Mouse (Mus musculus) B cell, adult 2 months (primary cell): ENCODE data around the gene Ugt1a10.

Experiments
- DNase-seq, 2 experiments: peaks; one replicate each; pipeline ENCODE4 v3.0.0; 2022

The Ugt1a10 gene

DNA sequence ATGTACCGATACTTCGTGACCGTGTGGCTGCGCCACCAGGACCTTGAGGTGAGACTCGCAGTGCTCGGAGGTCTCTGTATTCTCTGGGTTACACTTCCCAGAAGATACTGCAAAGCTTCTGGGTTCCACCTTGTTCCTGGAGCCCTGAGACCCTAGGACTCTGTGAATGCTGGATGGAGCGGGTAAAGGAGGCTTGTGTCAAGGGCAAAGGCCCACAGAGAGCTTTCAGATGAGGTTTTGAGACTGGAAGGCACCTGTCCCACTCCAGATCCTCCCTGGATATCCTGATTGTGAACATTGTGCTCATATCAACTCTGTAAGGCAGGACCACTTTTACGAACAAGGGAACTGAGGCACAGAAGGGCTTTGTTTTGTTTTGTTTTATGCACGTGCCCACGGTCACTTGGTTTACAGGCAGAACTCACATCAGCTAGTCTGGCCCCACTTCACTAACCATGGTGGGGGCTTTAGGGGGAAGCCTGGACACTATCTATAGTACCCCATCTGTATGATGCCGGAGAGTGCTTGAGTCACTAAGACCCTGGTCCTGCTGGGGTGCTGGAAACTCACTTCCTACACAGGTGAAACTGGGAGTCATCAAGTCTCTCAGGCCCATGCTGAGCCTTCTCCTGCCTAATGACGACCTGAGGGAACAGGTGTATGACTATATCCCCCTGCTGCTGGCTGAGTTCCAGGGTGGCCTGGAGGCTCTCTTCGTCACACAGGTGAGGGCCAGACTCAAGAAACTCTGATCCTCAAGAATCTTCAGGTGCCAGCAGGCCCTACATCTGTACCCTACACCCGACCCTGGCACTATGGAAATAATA, 178.4 kb downstream of the Ugt1a10 start:
- no peak for DNase-seq

DNA sequence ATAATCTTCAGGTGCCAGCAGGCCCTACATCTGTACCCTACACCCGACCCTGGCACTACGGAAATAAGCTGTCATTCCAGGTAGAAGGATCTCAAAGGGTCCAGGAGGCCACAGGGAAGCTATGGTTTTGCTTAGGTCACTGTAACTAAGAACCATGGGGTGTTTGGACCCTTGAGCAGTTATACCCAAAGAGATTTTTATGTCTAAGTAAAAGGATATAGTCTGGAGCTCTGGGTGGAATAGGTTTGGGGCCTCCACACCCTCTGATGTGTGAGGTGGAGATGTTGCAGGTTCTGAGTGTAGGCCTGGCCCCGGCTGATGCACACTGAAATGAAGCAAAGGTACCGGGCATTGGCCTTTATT, 179.0 kb downstream of the Ugt1a10 start:
- DNase-seq, result no peak

DNA sequence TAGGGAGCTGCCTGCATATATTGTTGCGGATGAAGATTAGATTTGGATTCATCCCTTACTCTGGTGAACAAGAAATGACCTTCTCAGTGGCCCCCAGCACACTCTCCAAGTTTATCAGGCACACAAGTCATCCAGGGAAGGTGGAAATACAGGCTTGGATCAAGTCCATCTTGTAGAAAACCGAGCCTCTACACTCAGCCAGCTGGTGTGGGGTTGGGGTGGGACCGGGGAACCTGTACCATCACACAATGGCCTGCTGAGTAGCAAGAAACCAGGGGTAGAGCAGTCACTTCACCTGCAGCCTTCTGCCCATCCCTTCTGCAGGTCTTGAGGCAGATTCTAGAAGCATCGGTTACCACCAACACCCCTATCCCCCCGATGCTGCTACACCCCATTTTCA, 179.5 kb downstream of the Ugt1a10 start:
- no peak for DNase-seq

DNA sequence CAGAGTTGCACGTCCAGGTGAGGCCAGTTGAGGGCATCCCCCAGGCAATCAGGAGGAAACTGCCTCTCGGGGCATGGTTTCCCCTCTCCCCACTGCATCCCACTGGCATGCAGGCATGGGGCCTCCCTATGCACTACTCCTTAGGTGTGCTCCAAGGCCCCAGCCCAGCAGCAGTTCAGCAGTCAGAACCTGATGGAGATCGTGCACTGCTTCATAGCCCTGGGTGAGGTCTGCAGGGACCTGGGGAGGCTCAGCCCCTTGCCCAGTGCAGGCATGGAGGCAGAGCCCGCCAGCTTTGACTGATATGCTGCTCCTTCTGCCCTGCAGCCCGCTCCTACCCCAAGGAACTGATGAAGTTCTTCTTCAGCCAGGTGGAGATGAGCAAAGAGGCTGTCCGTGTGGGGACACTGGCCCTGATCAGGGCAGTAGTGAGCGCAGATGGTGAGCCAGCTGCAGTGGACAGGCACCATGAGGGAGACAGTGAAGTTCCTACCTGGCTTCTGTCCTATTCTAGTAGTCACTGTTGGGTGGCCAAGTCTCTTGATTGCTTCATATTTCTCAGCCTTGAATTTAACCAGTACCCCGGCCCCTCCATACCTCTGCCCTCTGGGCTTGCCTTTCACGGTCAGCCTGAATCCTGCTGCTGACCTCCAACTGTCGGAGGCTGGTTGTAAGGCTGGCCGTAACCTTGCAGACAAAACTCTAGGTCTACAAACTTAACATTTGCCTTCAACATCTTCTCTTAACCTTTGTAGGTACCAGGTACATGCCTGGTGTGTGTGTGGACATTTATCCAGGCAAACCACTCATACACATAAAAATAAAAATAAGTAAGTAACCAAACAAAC, 180.1 kb downstream of the Ugt1a10 start:
- DNase-seq, result no peak

DNA sequence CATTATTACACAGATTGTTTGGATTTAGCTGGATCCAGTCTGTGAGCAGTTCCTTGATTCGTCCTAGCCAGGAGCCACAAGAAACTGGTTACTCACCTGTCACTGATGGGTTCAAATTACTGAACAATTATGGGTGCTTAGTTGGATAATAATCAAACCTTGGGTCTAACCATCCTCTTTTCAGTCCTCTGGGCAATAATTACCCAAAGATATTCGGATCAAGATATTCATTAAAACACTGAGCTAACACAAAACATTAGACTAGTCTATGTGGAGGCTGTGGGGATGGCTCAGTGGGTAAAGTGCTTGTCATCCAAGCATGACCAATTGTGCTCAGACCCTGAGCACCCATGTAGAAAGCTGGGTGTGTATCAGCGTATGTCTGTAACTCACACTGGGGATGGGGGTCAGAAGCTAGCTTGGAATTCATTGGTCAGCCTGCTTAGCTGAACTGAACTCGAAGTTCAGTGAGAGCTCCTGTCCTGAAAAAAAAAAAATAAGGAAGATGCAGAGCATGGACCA, 180.8 kb downstream of the Ugt1a10 start:
- no peak for DNase-seq

DNA sequence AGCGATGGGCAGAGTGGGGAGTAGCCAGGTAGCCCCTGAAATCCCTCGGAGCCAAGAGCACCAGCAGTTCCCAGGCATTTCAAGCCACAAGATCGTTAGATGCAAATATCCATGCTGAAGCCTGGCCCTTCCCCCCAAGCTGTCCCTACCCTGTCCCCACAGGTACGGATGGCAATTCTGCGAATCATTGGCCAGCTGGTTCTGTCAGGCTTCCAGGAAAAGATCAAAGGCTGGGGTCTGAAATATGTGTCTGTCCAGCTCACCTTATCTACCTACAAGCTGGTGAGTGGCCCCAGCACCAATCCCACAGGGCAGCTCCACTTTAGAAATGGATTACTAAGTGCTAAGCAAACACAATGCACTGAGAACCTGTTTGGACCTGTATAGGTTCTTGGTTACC, 182.1 kb downstream of the Ugt1a10 start:
- DNase-seq, result no peak

DNA sequence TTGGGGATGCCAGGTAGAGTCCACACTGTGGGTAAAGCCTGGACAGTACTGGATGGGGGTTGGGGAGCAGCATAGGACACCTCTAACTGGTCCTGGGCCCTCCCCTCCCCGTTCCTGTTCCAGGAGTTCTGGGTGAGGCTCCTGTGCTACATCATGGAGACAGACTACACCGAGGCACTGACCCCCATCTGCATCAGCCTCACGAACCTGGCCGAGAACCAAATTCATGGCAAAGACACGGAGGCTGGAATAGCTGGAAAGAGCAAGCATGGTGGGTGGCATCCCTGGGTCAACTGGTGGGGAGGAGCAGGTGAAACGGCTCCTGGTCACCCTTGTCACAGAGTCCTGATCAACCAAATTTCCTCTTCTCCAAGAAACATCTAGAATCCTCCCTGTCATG, 183.6 kb downstream of the Ugt1a10 start:
- no peak for DNase-seq

DNA sequence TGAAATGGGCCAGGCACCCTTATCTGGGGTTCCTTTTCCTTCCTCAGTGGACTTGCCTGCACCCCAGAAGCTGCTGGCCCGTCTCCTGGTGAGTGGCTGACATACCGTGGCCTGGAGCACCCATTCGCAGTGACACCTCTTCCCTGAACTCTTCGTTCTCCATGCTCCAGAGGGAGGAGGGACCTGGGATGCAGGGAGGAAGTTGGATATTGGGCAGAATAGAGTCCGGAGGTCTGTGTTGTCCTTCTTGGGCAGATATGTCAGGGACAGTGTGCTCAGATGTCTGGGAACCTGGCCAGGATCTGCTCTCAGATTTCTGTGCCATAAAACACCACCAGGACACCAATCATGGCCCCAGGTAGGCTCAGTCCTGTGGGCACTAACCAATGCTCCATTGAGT, 184.9 kb downstream of the Ugt1a10 start:
- no peak for DNase-seq

DNA sequence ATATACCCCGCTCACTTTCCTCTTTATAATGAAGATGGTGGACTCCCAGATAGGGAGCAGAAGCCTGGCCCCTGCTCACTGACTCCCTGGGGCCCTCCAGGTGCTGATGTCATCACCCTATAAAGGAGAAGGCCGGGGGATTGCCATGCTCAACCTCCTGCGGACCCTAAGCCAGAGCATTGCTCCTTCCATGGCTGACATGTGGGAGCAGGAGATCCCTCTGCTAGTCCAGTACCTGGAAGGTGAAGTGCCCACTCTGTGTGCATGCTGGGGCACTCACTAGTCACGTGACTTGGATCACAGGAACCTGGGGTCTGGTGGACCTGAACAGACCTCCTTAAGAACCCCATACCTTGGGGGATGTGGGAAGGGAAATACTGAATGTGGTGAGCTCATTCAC, 185.4 kb downstream of the Ugt1a10 start:
- no peak for DNase-seq

DNA sequence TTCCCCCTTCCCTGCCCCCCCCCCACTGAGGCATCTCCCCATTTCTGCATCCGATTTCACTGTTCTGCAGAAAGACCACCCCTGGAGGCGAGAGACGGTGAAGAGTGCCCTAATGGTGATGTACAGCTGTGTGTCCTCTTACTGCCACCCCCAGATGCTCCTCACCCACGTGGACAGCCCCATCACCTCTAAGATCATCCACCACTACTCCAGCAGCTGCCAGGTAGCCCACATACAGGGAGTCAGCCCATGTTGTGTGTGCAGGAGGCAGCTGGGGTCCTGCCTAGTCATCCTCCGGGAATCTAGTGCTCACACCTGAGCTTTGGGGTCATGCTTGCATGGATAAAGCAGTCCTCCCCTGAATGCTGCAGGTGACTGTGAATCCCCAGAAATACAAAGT, 188.7 kb downstream of the Ugt1a10 start:
- no peak for DNase-seq

DNA sequence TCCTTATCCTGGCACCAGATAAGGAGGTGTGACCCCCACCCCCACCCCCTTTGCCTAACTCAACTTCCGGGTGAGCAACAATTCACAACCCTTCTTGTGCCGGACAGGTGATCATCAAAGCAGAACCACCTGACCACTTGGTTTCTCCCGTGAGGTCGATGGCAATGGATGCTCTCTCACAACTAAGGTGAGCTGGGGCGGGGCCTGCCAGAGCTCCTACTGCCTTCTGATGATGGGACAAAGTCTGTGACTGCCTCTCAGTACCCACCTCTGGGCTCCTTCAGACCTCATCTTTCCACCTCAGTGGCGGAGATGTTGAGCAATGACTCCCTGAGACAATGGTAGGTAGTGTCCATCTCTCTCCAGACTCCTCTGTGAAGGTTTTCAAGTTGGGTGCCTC, 190.7 kb downstream of the Ugt1a10 start:
- DNase-seq, result no peak

DNA sequence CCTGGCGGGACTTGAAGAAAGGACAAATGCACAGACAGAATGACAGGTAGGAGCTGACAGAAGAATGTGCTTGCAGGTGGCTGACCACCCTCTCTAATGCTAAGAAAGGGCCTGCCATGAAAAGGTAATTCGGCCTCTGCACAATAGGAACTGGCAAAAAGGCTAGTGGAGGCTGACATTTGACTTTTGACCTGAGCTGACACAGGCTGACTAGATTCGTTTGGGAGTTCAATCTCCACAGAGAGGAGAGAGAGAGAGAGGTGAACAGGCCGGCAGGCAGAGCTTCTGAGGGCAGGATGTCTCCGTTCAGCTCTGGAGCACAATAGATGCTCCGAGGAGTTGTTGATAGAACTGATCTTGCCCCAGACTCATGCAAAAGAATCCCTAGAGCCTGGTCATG, 191.2 kb downstream of the Ugt1a10 start:
- DNase-seq, result no peak

DNA sequence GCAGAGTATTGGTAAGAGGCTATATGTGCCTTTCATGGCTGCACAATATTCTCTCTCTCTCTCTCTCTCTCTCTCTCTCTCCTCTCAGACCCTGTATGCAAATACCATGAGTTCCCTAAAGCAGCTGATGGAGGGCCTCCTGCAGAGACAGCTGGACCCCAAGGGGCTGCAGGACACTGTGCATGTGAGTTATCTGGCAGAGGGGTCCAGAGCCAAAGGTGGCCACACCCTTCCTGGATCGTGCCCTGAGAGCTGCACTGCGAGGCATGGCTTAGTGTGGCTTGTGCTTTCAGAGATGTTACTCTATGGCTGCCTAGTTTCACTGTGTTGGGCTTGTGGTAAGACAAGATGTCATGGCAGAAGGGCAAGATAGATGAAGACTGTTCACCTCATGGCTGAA, 192.5 kb downstream of the Ugt1a10 start:
- DNase-seq, result no peak

DNA sequence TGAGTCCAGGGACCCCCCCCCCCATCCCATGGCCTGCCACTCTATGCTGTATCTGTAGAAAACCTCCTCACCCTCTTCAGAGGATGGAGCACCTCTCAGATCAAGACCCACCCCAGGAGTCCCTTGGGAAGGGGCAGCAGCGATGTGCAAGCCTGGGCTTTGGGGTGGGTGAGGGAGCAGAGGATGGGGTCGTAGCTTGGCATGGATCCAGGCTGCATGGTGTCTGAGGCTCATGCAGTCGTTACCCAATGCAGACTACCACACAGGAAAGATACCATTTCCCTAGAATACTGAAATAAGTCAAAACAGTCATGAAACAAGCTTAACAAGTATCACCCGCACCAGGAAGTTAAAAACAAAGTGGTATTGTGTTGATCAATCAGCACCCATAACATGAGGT, 193.5 kb downstream of the Ugt1a10 start:
- DNase-seq, result no peak

DNA sequence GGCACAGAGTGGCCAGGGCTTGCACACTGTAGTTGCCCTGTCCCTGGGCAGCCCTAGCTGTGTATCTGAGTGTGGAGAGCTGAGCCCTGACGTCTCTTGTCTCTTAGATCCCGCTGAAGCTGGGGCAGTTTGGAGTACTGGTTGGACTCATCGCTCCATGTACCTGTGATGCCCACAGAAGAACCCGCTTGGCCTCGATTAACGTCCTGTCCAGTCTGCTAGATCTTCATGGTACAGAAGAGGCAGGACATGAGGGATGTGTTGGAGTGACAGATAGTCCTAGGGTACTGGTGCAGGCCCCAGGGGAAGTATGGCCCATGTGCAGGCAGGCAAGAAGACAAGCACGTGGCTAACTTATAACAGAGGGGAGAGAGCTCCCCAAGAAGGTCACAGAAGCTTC, 194.4 kb downstream of the Ugt1a10 start:
- DNase-seq, result no peak

DNA sequence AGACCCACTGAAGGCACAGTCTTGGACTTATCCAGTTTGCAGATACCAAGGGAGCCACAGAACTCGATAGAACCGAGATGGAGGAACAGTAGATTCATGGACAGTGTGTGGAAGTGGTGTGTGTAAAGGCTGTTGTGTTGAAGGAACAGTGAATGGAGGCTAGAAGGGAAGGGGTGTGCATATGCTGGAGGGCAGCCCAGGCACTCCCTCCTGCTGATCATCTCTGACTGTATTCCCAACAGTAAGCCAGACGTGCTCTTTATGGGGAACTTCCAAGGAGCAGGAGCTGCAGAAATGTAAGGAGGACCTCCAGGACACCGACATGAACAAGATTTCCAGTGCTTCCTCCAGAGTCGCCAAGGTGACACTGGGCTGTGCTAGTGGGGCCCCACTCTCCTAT, 194.8 kb downstream of the Ugt1a10 start:
- no peak for DNase-seq

DNA sequence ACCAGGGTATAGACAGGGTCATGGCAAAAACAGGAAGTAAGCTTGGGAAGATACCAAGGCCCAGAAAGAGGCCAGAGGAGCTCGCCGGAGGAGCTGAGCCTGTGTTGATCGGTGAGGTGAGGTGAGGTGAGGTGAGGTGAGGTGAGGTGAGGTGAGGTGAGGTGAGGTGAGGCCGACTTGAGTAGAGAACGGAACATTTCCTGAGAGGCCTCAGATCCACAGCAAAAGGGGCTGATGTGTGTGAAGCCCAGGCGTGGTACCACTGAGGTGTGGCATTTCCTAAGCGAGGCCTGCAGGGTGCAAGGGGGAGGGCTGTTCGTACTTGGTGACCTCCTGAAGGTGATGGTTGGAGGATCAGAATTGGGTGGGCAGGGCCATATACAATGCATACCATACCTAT, 197.9 kb downstream of the Ugt1a10 start:
- no peak for DNase-seq

DNA sequence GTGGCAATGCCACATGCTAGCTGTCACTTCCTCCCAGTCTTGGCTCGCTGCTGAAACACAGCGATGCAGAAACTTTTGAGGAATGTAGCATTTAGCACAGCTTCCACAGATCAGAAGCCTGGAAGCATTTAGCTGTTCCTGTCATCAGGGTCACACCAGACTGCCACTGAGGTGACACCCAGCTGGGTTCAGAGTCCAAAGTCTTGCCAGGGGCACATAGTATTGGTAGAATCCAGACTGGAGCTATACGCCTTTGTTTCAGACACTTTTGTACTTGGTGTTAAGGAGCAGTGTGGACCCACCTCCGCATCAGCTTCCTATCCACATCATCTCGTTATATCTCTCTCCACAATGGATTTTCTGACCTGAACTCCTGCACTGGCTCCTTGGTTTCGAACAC, 198.4 kb downstream of the Ugt1a10 start:
- DNase-seq, result no peak

DNA sequence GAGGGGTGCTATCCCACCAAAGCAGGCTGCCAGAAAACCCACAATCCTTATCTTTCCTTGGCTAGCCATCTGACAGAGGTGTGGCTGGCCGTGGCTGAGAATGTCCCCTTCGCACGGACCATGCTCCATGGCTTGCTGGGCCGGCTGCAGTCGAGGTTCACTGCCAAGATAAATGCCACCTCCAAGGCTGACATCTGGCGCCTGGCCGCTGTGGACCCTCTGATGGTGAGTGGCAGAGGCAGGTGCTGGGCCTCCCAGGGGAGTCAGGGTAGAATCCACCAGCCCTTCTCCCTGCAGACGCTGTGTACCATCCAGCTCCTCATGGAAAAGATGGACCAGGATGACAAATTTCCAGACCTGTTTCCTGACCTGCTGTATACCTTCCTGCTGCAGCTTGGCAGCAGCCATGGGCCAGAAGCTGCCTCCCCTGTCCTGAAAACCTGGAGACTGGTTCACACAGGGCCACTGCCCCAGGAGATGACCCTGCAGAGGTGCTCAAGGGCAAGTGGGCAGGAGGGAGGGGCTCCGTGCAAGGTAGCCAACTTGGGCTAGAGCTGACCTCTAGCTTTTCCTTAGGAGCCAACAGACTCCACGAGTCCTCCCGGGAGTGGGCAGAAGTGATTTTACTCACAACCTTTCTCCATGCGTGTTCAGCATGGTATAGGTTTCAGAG, 199.7 kb downstream of the Ugt1a10 start:
- no peak for DNase-seq

DNA sequence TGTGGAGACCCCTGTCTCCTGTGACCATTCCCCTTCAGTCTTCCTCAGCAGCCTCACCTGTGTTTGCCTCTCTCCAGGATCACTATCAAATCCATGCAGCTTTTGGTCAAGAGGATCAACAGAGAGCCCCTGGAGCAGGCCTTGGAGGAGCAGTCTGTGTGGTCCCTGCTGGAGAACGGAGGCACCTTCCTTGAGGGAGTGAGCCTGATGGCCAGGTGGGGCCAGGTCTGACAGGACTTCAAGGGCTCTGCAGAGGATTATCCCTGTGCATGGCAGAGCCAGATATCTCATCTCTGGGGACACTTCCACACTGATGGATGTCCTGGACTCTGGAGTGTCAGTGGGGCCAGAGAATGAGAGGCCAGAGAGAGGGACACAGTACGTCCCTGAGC, 200.3 kb downstream of the Ugt1a10 start:
- DNase-seq, result no peak

DNA sequence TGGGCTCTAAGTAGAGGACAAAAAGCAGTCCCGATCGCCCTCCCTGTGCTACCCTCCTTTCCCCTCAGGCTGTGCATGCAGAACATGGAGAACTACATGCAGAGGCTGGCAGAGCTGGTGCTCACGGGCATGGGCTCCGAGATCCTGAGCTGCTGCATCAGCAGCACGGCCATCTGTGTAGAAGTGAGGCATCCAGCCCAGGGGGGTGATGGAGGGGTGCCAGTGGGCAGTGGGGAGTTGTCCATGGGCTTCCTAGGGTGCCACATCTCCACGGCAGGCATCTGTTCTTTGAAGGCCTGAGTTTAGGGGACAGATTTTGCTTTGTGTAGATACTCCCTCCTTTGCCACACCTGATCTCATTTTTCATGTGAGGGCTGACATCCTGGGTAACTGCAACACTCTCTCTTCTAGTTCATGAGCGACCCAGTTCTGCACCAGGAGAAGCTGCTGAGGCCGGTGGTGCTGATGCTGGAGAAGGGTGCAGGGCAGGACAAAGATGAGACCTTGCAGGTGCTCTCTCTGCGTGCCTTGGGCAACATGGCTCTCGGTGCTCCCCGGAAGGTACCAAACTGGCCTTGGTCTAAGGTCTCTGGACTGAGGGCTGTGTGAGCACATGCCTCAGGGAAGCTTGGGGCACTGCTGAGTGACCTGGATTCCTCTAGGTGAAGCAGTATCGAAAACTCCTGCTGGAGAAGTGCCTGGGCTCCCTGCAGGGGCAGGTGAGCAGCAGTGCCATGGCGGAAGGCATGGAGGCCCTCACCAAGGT, 201.0 kb downstream of the Ugt1a10 start:
- DNase-seq, result no peak

DNA sequence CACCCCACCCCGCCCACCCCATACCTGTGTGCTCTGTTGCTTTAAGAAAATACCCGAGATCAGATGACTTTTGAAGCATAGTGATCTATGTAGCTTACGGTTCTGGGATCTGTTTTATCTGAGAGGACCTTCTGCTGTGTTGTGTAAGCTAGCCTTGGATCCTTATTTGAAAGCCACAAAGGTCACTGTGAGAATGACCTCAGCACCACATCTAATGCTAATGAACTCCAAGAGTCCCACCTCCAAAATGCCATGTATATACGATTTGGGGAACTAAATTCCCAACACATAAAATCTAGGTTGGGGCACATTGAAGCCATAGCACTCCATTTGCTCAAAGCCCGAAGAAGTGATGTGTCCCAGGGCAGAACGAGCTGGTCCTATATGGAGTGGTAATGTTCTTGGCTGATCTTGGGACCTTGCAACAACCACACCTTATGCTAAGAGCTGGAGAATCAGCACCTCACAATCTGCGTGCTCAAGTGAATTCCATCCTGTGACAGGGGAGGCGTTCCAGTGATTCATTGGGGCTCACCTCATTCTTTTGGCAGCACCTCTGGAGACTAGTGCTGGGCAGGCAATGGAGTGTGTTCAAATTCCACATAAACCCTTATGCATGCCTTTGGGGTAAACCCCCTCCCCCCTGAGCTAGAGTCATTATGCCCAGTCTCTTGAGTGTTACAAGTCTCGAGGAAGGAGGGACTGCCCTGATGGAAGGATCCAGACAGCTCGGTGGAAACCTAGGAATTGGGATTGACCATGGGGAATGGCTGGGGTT, 201.9 kb downstream of the Ugt1a10 start:
- DNase-seq, result no peak
